Mouse (Mus musculus): ENCODE measurements around the gene Gtf2ird1.
"Not testable (repeated sequence)": the region's sequence is repeated elsewhere in the genome, so short reads cannot be mapped to it uniquely, and the experiment has no call there.

The Gtf2ird1 gene

DNA sequence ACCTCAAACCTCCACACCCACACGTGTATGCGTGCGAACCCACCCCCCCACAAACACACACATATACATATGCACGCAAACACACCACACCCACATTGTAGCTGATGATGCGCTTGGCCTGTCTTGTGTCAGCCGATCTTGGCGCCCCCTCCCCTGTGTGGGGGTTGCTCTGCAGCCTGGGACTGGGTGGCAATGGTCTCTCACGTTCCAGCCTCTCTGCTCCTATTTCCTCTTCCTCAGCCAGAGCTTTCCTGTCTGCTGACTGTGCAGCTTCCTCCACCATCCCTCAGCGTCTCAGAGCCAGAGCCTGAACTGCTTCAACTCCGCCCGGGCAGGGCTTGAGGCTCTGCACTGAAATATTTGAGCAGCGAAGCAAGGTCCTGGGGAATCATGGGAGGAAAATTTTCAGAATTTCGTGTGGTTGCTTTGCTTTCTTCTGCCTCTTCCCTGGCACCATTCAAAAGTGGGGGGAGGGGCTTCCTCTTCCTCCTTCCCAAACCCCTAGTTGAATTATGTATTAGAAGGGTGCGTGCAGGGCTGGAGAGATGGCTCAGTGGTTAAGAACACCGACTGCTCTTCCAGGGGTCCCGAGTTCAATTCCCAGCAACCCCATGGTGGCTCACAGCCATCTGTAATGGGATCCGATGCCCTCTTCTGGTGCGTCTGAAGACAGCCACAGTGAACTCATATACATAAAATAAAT, 113.9 kb downstream of the Gtf2ird1 start:
- no peak for DNase-seq (ENCODE audit: low spot score)

DNA sequence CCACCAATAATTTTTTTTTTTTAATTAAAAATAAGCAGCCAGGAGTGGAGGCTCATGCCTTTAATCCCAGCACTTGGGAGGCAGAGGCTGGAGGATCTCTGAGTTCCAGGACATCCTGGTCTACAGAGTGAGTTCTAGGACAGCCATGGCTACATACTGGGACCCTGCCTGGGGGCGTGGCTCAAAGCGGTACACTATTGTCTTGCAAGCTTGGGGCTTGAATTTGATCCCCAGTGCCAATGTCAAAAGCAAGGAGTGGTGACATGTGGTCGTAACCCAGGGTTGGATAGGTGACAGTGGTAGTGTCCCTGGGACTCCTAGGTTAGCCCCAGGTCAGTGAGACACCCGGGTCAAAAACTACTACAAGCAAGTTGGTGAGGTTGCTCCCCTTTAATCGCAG, 114.8 kb downstream of the Gtf2ird1 start:
- DNase-seq (ENCODE audit: low spot score), result no peak

DNA sequence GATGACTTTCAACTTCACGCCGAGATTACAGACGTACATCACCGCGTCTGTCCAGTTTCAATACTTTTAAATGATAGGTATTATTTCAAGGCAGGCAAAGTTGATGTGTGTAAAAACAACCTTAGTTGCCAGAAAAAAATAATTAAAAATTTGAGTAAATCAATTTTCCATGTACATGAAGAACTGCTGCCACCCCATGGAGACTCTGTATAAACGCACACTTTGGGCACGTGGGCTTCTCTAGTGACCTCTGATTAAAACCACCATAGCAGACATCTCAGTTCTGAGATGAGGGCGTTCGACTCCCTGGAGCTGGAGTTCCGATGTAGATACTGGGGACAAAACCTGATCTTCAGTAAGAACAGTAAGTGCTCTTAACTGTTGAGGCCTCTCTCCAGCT, 115.2 kb downstream of the Gtf2ird1 start:
- no peak for DNase-seq (ENCODE audit: low spot score)

- no peak for DNase-seq (ENCODE audit: low spot score)
Observed at GRCm38 (mm10) chr5:134340101-134340522, 116.4 kb downstream of the Gtf2ird1 start.

GRCm38 (mm10) chr5:134337012-134337411, 119.5 kb downstream of the Gtf2ird1 start:
- not testable (repeated sequence) for DNase-seq (ENCODE audit: low spot score)

GRCm38 (mm10) chr5:134332743-134333142, 123.8 kb downstream of the Gtf2ird1 start:
- peak; percentile 35 for DNase-seq (ENCODE audit: low spot score)

DNA sequence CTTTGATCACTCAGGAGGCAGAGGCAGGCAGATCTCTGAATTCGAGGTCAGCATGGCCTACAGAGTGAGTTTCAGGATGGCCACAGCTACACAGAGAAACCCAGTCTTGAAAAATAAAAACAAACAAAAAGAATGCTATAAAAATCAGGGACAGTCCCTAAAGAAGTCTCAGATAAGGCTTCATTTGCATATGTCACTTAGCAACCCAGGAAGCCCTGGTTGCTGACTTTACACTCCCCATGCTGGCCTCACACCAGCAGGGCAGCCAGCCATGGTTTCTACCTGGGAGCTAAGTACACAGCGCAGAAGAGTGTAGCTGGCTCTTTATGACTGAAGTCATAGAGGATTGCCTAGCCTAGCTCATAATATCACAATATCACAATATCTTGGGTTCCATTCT, 126.4 kb downstream of the Gtf2ird1 start:
- no peak for DNase-seq (ENCODE audit: low spot score)

DNA sequence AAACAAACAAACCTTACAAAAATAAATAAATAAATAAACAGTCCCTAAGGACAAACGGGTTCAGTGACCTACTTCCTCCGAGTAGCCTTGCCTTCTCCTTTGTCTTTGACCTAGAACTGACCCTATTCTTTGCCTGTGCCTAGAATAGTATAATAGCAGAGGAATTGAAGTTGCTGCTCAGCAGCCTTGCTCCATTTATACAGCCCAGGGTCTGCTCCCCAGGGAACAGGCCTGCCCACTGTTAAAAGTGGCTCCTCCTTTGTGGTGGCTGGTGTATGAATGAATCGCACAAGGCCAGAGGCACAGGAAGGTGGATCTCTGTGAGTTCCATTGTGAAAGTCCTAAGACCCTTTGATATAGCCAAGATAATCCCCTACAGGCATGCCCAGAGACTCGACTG, 127.2 kb downstream of the Gtf2ird1 start:
- no peak for DNase-seq (ENCODE audit: low spot score)

GRCm38 (mm10) chr5:134328482-134329001, 128.0 kb downstream of the Gtf2ird1 start:
- DNase-seq (ENCODE audit: low spot score), result no peak

GRCm38 (mm10) chr5:134325856-134326566, 130.5 kb downstream of the Gtf2ird1 start:
- DNase-seq (ENCODE audit: low spot score), result no peak

GRCm38 (mm10) chr5:134323869-134324268, 132.6 kb downstream of the Gtf2ird1 start:
- no peak for DNase-seq (ENCODE audit: low spot score)

DNA sequence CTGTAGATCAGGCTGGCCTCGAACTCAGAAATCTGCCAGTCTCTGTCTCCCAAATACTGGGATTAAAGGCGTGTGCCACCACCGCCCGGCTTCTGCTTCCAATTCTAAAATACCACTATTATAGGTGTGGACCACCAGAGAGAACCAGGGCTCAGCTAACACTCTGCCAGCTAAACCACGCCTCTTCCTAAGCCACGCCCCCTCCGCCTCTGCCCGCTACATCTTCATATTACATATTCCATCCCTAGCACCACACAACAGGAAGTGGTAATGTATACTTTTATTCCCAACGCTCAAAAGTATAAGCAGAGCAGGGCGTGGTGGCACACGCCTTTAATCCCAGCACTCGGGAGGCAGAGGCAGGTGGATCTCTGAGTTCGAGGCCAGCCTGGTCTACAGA, 133.2 kb downstream of the Gtf2ird1 start:
- DNase-seq (ENCODE audit: low spot score), result no peak

DNA sequence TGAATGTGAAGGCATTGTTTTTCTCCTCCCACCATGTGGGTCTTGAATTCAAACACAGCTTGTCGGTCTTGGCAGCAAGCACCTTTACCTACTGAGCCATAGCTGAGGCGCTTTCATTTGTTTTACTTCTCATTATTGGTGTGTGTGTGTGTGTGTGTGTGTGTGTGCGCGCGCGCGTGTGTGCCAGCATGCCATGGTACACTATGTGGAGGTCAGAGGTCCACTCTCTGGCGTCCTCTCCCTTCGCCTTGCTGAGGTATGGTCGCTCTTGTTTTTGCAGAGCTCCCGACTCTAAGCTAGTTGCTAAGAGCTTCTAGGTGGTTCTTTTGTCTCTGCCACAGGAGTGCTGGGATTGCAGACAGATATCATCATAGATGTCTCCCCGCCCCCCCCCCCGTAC, 134.2 kb downstream of the Gtf2ird1 start:
- DNase-seq (ENCODE audit: low spot score), result no peak

GRCm38 (mm10) chr5:134321699-134322098, 134.8 kb downstream of the Gtf2ird1 start:
- DNase-seq (ENCODE audit: low spot score), result no peak

DNA sequence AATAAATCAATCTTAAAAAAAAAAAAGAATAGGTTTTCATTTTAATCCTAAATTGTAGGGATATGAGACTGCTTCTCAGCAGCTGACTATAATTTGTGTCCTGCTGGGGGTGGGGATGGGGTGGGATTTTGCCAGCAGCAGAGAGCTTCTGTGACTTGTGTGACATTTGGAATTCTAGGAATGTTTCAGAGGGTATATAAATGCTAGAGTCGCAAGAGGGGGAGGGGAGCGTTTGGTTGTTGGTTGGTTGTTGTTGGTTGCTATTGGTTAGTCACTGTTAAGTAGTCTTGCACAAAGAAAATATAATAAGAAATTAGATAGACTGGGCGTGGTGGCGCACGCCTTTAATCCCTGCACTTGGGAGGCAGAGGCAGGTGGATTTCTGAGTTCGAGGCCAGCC, 137.6 kb downstream of the Gtf2ird1 start:
- no peak for DNase-seq (ENCODE audit: low spot score)

- DNase-seq (ENCODE audit: low spot score), result no peak
Observed at GRCm38 (mm10) chr5:134316721-134317120, 139.8 kb downstream of the Gtf2ird1 start.

- DNase-seq (ENCODE audit: low spot score), result peak; percentile 47
Observed at GRCm38 (mm10) chr5:134315623-134316350, 140.7 kb downstream of the Gtf2ird1 start.

GRCm38 (mm10) chr5:134314688-134315622, 141.6 kb downstream of the Gtf2ird1 start, which contains the start of gene Gtf2i:
TSS of gene Gtf2i (minus strand) at chr5:134314760.
- peak; percentile 84 for DNase-seq (ENCODE audit: low spot score)

DNA sequence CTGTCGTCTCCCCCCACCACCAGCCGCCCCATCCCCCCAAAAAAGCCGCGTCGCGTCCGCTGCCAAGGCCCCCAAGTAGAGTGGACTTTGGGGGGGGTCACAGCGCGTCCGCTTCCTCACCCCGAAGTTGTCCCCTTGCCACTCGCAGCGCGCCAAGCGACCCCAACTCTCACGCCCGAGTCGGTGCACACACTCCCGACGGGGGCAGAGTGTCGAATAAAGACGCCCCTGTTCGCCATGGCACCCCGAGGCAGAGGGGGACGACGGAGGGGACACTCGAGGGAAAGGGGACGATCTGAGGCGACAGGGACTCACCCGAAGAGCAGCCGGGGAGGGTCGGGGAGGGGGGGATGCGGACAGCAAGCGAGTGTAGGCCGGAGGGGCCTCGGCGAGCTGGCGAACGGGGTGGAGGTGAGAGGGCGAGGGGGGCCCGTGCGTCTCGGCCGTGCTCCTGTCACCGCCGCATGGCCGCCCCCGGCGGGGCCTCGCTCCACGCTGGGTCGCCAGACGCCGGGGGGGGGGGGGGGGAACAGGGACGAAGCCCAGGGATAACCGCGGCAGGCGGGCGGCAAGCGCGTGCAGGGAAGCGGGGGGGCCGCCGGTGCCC, 142.3 kb downstream of the Gtf2ird1 start:
- DNase-seq (ENCODE audit: low spot score), result peak; percentile 52

GRCm38 (mm10) chr5:134313451-134314067, 143.0 kb downstream of the Gtf2ird1 start:
- peak; percentile 93 for DNase-seq (ENCODE audit: low spot score)
